Mouse (Mus musculus) lung, adult 2 months (tissue): ENCODE data around the gene Cyp2t4. TPM values are rescaled to one million over a fixed set of nuclear protein-coding genes. Genes with fewer than 3 reads are reported as not detected.
A peak's percentile ranks its signal among the peaks of the same experiment; 100 is the strongest.

ENCODE experiments used
- DNase-seq: peaks from one replicate; pipeline ENCODE4 v3.0.0; 2022
- H3K4me1 ChIP-seq: fragments of 200-500 bp; 2 replicates; pipeline ENCODE4 v1.6.1; 2011; ENCODE audit warnings: low read length; ENCODE audit not compliant: control insufficient read depth, insufficient read depth
- H3K4me3 ChIP-seq: fragments of 200-500 bp; replicated peaks from 2 replicates; pipeline ENCODE3; 2011; ENCODE audit warnings: low read depth, mild to moderate bottlenecking, control low read depth, low read length; ENCODE audit errors: extremely low read depth
- CTCF ChIP-seq: fragments of 200-500 bp; IDR thresholded peaks from 2 replicates; pipeline ENCODE4 v1.5.1; 2011; ENCODE audit warnings: mild to moderate bottlenecking, low read length, control low read depth; ENCODE audit not compliant: insufficient read depth
- POLR2A ChIP-seq: fragments of 200-500 bp; IDR thresholded peaks from 2 replicates; pipeline ENCODE4 v1.6.1; 2011; ENCODE audit warnings: low read depth, mild to moderate bottlenecking, control low read depth, low read length, borderline replicate concordance; ENCODE audit errors: extremely low read depth
- WGBS: fragments of 180-500 bp; shearing (Covaris S2); methylation state at CpG from one replicate; pipeline ENCODE4 v1.1.7; 2018; 5-methylcytosine and 5-hydroxymethylcytosine counted together
- polyA plus RNA-seq: library from polyadenylated mRNA; depleted of rRNA; stranded (reverse); fragments of >200 nt; gene quantifications from 2 replicates; pipeline ENCODE4 v1.2.3, GENCODE M21; 2012; rRNA removed

The Cyp2t4 gene
- polyA plus RNA-seq, result not detected in 2 replicates

DNA sequence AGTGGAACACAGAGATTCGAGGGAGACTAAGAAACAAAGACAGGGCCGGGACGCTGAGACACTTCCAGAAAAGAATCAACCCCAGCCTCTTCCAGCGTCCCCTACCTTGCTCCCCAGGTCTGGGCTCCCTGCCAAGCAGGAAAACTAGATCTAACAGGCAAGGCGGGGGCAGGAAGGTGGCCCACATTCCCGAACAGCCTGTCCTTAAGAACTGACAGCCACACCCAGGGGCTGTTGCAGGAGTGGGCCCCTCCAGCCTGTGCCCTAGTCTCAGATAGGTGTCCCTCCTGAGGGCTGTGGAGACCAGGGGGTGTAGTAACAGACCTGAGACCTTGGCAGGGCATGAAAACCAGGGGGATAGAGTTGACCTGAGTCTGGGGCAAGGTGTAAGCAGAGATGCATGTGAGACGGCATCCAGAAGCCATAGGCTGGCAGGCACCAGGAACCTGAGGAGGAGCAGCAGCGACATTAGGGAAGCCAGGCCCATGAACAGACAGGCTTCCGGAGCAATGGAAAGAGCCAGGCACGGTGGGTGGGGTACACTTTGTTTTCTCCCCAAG is at the start of gene Cyp2t4:
Cyp2t4 (plus strand) TSS at position 510 of the 560 bp plus-strand sequence.
- Histone ChIP-seq H3K4me3 (no peak within 1 kb of the TSS), H3K4me1 (peaks cover 5% of the 10 kb centered on the region)
- peak; percentile 54 for DNase-seq
- WGBS, result 26% methylated on average over 10 of the region's 10 CpGs
- TF ChIP-seq POLR2A, result no peak
- no peak for TF ChIP-seq CTCF

DNA sequence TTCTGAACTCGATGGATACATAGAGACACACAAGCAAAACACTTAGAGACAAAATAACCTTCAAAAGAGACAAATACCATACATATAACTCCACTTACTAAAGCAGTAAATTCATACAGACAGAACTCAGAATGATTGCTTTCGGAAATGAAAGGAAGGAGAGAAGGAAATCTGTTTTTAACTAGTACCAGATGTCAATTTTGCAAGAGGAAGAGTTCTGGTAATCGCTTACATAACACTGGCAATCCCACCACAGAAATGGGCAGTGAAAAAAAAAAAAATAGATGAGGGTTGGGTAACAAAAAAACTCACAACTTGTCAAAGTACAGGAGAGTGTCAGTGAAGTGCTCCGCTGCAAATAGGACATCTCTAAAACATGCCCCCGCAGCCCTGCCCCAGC is 48.6 kb upstream of the Cyp2t4 start:
- 47% methylated on average over 5 of the region's 5 CpGs for WGBS

GRCm38 (mm10) chr7:27110327-27110726 is 43.2 kb upstream of the Cyp2t4 start:
- no peaks in the 10 kb centered on the region for H3K4me1 ChIP-seq
- no peak for TF ChIP-seq CTCF
- no peak for TF ChIP-seq POLR2A
- no peak overlapping the region for H3K4me3 ChIP-seq
- no peak for DNase-seq

More for the DNA sequence above, 48.6 kb upstream of the Cyp2t4 start:
- no peak for DNase-seq
- no peak for TF ChIP-seq POLR2A
- no peak for TF ChIP-seq CTCF
- Histone ChIP-seq H3K4me1 (no peaks in the 10 kb centered on the region), H3K4me3 (no peak overlapping the region)

GRCm38 (mm10) chr7:27111038-27111437 is 42.5 kb upstream of the Cyp2t4 start:
- H3K4me3 ChIP-seq, result no peak overlapping the region
- TF ChIP-seq POLR2A (no peak), CTCF (no peak)
- DNase-seq, result no peak
- 58% methylated on average over 1 of the region's 1 CpGs for WGBS
- no peaks in the 10 kb centered on the region for H3K4me1 ChIP-seq

- no peak for TF ChIP-seq POLR2A
- no peak for TF ChIP-seq CTCF
- no peaks in the 10 kb centered on the region for H3K4me1 ChIP-seq
- WGBS, result 53% methylated on average over 3 of the region's 3 CpGs
- no peak overlapping the region for H3K4me3 ChIP-seq
- no peak for DNase-seq
These were observed 41.5 kb upstream of the Cyp2t4 start for GRCm38 (mm10) chr7:27111987-27112386.

DNA sequence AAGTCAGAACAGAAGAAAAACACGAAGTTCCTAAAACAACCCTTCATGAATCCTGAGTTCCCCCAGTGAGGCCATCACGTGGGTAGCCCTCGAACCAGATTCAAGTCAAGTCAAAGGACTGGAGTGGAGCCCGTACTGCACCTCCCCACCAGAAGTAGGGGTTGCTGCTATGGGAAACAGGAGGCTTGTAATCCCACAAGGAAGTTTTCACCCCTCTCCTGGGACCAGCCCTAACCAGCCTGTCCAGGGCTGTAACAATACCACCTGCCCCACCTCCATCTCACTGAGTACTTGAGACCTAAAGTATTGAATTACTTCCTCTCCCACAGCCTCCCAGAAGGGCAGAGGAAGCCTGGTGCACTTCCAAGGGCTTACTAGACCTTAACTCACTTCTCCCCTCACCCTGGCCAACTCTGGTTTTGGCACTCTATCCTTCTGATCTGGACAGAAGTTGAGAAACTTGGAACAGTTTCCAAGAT is 35.4 kb upstream of the Cyp2t4 start:
- no peak for TF ChIP-seq POLR2A
- DNase-seq, result peak; percentile 50
- Histone ChIP-seq H3K4me3 (no peak overlapping the region), H3K4me1 (no peaks in the 10 kb centered on the region)
- 46% methylated on average over 4 of the region's 4 CpGs for WGBS

GRCm38 (mm10) chr7:27119676-27120075 is 33.8 kb upstream of the Cyp2t4 start, which contains the start of gene Cyp2f2:
TSS of gene Cyp2f2 (plus strand) at chr7:27119909.
- H3K4me1 ChIP-seq, result no peaks in the 10 kb centered on the region
- H3K4me3 ChIP-seq, result peak within 1 kb of the TSS; percentile 55
- DNase-seq, result no peak
- no peak for TF ChIP-seq CTCF
- peak; percentile 66; the same call in 1 of the 2 replicates for TF ChIP-seq POLR2A

DNA sequence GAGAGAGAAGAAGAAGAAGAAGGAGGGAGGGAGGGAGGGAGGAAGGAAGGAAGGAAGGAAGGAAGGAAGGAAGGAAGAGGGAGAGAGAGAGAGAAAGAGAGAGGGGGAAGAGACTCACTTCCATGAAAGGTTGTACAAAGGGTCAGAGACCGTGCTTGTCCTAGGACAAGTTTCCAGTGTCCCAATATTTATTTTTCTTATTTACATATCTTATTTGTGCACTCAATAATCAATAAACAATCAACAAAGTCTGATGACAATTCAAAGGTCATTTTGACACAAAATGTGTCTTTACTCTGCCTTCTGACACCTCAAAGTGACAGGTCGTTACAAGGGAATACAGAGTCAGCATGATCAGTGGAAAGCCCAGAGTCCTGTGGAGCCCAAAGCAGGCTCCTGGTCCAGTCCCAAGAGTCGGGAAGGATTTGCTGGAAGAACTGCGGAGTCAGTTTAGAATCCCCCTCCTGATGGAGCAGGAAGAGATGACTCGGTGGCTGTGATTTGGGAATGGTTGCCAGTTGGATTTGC is 29.1 kb upstream of the Cyp2t4 start:
- TF ChIP-seq POLR2A, result no peak
- no peak for TF ChIP-seq CTCF
- no peak for DNase-seq
- no peak overlapping the region for H3K4me3 ChIP-seq
- no peaks in the 10 kb centered on the region for H3K4me1 ChIP-seq
- WGBS, result 68% methylated on average over 5 of the region's 5 CpGs

DNA sequence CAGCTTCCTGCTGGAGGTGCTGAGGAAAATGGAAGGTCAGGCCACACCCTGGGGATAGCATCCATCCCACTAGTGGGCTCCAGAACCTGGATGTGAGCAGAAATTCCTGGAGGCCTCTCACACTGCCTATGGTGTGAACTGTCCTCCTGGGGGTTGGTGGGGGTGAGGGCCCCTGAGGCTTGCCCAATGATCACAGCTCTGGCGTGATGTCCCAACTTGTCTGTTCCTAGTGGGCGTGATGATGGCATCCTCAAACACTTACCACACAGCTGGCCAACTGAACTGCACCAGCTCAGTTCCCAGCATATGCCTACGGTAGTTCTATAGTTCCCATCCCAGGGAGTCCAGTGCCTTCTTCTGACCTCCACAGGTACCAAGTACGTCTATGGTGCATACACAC is 28.5 kb upstream of the Cyp2t4 start:
- H3K4me1 ChIP-seq, result no peaks in the 10 kb centered on the region
- WGBS, result 78% methylated on average over 4 of the region's 4 CpGs
- TF ChIP-seq POLR2A (peak; percentile 34; the same call in 1 of the 2 replicates), CTCF (no peak)
- no peak overlapping the region for H3K4me3 ChIP-seq
- no peak for DNase-seq

DNA sequence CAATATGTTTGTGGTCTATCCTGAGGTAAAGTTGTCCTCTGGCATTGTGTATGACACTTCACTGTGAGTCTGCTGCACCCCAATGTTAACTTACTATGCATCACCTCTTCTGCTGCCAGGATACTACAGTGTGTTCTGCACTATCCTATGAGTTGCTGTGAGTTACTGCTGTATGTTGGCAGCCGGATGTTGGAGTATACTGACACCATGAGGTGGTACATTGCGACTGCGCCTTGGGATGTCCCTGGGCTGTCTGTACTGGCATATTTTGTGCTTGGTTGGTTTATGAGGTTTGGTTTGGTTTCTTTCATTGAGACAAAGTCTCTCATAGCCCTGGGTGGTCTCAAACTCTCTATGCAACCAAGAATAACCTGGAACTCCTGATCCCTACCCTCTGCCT is 25.4 kb upstream of the Cyp2t4 start:
- 41% methylated on average over 3 of the region's 3 CpGs for WGBS
- no peak for DNase-seq
- Histone ChIP-seq H3K4me3 (no peak overlapping the region), H3K4me1 (no peaks in the 10 kb centered on the region)
- TF ChIP-seq POLR2A (no peak; the same call in 1 of the 2 replicates), CTCF (peak; percentile 65)
